Mouse (Mus musculus): ENCODE results near the gene Abca8a.
"Not testable (repeated sequence)": the region's sequence is repeated elsewhere in the genome, so short reads cannot be mapped to it uniquely, and the experiment has no call there.

Gene Abca8a

GRCm38 (mm10) chr11:109987460-109988072, 108.2 kb downstream of the Abca8a start:
- DNase-seq (ENCODE audit: low spot score) = not testable (repeated sequence)

GRCm38 (mm10) chr11:109981872-109982271, 113.9 kb downstream of the Abca8a start:
- DNase-seq (ENCODE audit: low spot score) = no peak

All from yolk sac, embryonic 10.5 days (tissue).